Mouse (Mus musculus): ENCODE results near the gene Vcp.

GRCm38 (mm10) chr4:42963480-42963879, 36.8 kb downstream of the Vcp start:
- TF ChIP-seq CTCF (IDR thresholded peaks at IDR 0.05; ENCODE audit: low read depth, low read length) (no peak), GATA2 (IDR thresholded peaks at IDR 0.05; ENCODE audit: borderline replicate concordance, low read depth, low read length) (no peak), GATA1 (IDR thresholded peaks at IDR 0.05; ENCODE audit: borderline replicate concordance, low read length) (no peak), POLR2AphosphoS5 (IDR thresholded peaks at IDR 0.05; ENCODE audit: insufficient replicate concordance, low read depth, low read length) (no peak)
